Mouse (Mus musculus) right cerebral cortex, postnatal 36 days (tissue): ENCODE measurements around the gene Pard3b.
A peak's percentile ranks its signal among the peaks of the same experiment; 100 is the strongest.

Source experiments
- DNase-seq, 2 experiments: peaks; one replicate each; pipeline ENCODE4 v3.0.0; 2022; ENCODE audit warnings: low spot score in 2 of 2, mixed read lengths in 1 of 2

The Pard3b gene

DNA sequence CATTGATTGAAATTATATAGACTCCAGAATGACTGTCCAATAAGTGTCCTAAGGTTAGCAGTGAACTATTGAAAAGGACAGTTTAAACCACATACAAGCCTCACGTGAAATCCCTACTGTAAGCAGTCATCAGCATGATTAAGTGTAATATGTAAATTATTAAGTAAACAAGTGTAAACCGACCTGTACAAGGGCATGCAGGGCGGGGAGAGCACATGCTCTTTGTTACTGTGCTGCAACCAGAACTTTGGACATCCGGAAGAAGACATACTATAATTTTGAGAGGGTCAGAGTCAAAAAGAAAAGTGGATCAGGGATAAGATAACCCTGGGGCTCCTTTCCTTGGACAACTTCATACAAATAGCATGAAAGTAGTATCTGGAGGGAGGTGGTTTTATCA, 749.4 kb downstream of the Pard3b start:
- DNase-seq: no peak

DNA sequence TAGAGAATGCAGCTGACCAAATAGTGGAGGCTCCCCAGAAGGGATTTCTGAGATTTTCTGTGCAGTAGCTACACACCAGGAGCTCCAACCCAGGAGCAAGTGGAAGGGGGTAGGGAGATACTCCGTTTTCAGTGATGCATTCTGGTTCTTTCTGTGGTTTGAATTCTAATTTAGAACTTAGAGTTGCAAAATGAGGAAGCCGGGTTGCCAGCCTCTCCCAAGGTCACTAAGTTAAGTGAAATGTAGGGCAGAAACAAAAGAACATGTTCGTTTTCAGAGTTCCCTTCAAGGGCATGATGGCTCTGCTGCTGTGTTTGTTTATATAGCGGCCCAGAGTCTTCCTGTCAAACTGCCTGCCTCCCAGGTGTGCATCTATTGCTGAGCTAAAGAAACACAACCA, 754.2 kb downstream of the Pard3b start:
- DNase-seq: no peak

DNA sequence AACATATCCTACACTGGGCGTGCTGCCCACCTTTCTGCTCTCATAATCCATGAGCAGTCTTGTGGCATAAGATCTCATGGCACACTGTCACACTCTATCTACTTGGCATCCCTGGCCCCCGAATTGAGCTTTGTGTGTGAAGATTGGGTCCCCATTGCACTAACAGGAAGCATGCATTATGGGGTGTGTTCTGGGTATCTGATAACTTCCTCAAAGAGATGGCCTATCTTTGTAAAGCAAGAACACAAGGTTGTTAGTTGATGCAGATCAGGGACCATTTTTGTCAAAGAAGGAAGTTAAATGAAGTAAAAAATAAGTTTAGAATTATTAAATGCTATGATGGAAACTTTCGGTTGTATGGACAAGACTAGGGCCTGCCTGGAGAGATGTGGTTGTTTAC, 755.9 kb downstream of the Pard3b start:
- DNase-seq: no peak

DNA sequence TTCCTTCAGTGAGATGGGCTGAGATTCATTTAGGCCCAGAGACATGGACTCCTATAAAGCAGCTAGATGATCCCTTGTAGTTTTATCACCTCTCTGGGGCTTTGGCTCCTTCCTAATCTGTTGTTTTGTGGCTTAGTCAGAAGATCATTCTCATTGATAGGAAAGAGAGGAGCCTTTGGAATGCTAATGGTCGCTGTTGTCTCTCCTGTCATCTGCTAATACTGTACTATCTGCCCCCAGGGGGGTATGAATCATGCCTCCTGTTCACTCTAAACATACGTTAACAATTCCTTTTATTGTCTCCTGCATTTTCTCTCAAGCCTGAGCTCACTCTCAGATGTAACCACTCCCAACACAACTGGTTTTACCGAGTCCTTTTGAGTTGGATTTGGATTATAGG, 759.6 kb downstream of the Pard3b start:
- no peak for DNase-seq

DNA sequence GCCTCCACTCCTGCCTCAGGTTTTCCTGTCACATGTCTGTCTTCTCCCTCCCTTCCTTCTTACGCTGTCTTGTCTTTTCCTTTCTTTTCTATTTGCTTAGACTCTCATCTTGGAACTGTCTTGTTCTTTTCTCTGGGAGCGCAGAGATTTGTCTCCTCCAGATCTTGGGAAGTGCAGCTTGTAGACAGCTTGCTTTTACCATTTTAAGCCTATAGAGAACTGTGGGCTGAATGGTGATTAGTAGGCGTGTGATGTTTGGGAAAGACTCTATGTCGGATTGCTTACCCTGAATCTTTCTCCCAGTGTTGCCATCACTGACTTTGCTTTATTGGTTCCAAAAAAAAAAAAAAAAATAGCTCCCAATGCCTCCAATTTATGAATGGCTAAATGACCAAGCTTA, 760.1 kb downstream of the Pard3b start:
- peak in 1 of 2 experiments; percentile 1 for DNase-seq

DNA sequence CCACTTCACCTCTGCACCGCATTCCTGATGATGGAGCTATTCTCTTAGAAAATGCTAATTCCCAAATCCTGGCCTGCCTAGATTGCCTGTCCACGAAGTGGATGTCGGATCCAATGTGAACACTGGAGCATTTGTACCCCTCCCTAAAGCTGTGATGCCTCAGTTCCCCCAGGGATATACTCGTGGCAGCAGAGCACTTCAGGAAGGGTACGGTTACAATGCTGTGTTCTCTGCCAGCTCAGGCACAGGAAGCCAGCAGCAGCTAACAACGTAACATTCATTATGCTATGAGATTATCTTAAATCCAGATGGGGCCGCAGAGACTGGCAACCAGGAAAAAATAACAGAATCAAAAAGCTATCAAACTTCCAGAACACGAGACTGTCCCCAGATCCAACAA, 766.4 kb downstream of the Pard3b start:
- DNase-seq: no peak

DNA sequence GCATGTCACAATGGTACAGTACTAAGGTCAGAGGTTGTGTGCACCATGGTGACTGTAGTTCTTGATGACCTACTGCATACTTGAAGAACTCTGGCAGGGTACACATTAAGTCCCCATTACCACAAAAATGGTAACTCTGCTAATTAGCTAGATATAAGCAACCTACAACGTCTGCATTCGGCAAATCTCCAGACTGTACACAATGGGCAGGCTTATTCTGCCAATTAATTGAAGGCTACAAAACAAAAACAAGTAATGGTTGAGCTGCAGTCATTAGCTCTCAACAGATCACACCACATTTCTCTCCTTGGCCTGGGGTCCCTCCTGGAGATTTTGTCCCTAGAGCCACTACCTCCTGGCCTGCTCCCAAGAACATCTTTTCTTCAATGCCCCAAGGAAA, 772.7 kb downstream of the Pard3b start:
- no peak for DNase-seq

DNA sequence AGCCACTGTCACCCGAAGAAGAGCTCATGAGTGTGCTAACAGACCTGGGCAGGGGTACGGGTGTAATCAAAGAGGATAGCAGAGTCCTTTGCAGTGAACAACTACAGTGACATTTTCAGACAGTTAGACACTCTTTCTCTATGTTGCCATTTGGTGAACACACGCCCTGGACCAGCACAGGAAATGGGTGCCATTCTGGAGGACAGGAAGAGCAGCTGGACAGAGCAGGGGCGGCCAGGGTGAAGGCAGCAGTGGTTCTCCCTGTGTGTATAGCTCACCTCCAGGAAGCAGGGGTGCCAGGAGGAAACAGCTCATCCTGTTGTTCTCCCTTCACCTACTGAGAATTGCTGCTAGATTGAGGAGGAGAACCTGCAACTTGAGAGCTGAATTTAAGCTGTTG, 773.4 kb downstream of the Pard3b start:
- no peak for DNase-seq

DNA sequence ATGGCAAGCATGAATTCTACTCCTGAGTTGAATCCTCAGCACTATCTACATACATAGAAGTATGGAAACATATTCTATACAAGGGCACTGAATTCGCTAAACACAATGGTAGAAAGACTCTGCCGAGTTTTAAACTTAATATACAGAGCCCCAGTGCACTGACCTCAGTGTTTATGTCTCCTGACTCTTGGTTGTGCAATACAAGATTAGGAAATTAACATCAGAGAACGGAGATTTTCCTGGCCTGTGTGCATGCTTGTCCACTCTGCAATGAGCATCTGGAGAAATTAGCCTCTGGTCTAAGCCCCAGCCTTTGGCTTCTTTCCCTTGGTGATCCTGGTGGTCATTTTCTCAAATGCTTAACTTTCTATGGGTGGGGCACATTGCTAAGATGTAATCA, 774.4 kb downstream of the Pard3b start:
- DNase-seq: no peak

DNA sequence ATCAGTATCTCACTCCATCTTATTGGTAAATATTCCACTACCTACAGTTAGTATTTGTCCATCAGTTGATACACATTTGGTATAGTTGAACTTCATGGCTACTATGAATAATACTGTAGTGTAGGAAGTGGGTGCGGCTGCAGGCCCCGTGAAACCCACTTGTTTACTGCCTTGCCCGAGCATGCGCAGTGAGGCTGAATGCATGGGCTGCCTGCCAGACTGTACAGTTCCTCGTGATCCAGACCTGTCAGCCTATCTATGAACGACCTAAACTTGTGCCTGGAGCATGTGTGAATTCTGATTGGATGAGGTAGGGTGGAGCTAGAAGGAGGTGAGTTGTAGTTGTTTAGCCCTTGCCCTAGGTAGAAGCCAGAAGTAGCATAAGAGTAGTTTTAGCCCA, 775.9 kb downstream of the Pard3b start:
- DNase-seq: no peak

DNA sequence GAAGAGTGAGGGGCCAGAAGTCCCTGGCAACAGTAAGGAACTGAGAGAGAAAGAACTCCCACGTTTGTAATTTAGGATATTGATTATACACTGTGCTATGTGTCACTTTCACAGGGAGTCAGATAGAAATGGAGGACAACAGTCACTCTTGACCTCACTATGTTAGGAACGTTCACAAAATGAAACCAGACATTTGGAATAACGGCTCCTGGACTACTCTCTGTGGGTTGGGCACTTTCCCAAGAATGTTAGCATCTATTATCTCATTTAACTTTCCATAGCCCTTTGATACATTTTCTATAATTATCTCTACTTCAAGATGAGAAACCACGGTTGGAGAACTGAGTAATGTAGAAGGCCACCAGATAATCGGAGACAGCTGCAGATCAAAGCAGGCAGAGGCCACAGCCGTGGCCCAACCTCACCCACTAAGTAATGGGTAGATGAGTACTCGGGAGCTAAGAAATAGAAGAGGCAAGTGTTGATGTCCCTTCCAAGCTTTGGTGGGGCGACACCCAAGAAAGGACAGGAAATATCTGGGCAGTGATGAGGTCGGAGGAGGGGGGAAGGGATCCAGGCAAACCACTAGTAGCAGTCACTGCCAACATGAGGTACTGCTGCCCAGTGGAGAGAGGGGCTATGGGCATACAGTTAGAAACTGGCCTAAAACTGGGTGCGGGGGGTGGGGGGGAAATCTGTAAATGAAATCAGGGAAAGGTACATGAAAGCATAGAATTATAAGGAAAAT, 778.2 kb downstream of the Pard3b start:
- DNase-seq: no peak

DNA sequence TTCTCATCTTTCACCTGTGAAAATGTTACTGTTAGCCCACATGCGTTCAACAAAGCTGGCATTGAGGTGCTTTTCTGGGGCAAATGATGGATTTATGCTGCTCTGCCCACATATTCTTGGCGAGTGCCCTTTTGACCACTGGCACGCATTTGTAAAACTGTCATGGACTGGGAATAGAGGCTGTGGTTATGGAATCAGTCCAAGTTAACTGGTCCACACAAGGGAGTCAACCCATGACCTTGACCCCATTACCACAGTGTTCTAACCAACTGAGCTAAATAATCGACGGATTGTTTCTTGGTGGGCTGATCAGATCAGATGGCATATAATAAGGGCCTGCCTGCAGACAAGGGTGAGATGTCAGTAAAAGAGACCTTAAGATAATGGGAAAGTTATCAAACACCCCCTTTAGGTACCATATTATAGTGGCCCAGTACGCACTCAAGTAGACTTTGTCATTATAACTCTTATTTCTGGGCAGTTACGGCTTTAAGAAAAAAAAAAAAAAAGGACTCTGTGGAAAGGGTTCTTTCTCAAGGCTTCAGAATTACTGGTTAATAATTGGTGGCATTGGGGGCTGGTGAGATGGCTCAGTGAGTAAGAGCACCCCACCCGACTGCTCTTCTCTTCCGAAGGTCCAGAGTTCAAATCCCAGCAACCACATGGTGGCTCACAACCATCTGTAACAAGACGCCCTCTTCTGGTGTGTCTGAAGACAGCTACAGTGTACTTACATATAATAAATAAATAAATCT, 784.4 kb downstream of the Pard3b start:
- no peak for DNase-seq

DNA sequence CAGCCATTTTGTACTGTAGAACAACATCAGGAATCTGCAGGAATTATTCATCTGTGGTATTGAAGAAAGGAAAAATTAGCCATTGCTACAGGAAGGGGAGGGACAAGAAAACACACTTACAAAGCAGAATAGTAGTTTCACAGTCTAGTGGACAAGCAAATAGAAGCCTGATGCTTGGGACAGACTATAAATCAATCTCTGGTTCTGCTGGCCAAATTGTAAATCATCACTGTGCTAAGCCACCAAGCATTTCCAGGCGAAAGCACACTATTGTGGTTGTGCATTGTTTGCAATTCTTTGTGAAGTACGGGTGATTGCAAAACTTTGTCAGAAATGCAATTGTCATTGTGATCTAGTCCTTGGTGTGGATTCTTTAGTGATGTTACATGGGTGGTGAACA, 786.7 kb downstream of the Pard3b start:
- DNase-seq: no peak

DNA sequence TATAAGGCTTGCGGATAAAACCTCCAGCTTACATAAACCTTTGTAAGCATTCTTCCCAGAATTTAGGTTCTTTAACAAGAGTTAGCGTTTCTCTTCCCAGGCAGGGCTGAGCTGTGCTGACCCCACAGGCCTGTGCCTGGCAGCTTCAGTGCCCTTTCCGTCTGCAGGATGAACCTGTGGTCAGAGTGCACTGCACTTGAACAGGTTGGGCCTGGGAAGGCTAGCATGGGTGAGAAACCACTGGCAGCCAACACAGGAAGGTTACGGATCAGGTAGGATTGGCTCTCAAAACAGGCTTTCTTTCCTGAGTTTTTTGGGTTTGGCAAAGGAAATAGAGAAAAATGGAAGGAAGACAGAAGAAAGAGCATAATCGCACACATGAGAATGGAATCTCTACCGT, 790.1 kb downstream of the Pard3b start:
- DNase-seq: no peak

DNA sequence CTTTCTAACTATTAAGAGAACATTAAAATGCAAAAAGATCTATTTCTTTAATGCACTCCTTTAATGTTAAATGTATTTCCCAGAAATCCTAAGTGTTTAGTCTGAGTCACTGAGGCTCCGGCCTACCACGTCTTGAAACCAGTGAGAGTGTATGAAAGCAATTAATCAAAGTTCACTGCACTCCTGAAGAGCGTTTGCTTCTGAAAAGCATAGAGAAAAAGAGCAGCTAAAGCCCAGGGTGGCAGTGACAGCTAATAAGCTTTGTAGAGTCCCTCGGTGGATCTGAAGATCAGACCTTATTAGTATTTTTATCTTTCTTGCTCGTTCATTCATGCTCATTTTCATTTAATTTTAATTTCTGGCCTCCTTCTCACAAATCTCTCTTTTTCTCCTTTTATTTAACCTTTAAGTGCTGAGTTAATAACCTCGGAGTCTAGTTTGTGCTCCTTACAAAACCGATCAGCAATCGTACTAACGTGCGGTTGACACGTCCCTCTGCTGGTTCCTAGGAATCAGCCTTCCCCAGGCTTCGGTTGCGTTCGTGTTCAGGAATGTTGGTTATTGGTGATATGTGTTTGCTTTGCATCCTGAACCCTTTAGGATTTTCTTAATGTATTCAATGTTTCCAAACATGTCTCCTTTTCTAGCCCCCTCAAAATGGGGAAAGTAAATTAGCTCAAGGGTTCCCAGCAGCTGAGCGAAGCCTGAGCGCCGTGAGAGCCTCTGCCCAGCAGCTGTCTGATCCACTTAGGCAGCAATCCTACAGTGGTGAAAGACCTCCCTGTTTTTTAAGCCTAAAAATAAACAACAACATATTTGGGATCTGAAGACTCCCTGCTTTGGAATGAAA, 790.9 kb downstream of the Pard3b start:
- no peak for DNase-seq

DNA sequence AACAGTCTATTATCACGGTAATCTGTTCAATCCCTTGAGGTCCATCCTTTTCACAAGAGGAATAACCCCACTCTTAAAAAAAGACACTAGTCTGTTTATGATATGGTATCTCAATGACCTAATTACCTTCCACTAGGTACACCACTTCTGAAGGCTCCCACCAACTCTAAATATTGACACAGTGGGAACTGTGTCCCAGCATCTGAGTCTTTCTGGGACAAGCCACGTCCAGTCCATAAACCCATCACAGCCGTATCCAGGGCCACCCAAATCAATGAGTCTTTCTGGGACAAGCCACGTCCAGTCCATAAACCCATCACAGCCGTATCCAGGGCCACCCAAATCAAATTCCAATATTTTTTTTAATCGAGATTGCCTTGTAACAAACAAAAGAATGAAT, 792.4 kb downstream of the Pard3b start:
- no peak for DNase-seq

DNA sequence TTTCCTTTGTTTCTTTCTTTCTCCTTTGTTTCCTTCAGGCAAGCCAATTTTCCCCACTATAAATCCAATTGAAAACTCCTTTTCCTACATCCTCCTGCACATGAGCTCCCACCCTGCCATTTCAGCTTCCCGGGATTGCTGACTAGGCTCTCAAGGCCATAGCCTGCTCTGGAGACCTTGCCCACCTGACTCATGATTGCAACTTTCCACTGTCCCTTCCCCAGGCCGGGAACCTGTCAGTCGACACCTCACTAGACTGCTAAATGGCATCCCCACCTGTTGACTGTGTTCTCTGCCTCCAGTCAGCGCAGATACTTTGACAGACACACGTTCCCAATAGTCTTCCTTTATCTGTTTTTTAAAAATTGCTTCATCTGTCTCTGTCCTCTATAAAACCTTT, 795.3 kb downstream of the Pard3b start:
- DNase-seq: no peak

DNA sequence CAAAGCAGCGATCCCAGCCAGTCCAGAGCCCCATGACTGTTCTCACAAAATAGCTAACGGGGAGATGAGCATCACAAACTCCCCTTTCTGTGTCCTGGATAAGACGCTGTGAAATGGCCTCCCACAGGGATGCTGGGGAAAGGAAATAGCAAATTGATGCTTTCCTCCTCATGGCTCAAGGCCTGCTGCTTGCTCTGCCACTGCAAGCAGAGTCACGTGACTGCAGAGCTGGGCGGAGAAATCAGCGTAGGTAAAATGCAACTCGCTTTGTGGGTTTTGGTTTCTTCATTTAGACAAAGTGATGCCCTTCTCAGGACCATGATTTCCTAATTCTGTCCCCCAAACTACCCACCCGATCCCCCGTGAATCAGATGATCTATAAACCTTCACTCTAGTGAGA, 797.2 kb downstream of the Pard3b start:
- no peak for DNase-seq

DNA sequence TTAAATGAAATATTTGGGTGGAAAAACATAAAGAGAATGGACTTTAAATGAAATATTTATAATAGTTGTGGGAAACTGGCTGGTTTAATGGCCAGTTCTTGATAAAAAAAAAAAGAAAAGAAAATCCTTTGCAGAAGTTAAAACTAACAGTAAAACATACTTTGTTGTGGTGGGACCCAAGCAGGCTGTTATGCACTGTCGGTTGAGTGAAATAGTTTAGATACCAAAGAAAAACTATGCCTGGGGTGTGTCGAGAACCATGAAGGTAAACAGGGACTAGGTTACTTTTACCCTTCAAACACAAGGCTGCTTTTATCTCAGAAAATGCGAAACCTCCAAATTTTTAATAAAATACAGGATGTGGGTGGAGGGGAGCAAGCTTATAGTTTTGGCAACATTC, 797.7 kb downstream of the Pard3b start:
- no peak for DNase-seq

DNA sequence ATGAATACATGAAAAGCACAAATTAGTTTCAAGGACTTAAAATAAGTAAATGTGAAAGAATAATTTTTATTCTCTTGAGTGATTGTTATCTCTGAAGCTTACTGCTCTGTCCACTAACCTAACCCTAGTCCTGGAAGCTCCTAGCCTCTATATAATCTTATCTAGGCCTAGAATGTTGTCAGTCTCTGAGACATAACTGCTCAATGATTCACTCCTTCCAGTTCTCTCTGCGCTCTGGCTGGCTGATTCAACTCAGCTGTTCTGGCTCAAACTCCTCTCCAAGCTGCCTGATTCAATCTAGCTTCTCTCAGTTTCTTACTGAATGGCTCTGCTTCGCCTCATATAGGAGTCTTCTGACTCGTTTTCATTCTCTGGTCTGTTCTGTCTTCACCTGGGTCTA, 798.9 kb downstream of the Pard3b start:
- DNase-seq: no peak

DNA sequence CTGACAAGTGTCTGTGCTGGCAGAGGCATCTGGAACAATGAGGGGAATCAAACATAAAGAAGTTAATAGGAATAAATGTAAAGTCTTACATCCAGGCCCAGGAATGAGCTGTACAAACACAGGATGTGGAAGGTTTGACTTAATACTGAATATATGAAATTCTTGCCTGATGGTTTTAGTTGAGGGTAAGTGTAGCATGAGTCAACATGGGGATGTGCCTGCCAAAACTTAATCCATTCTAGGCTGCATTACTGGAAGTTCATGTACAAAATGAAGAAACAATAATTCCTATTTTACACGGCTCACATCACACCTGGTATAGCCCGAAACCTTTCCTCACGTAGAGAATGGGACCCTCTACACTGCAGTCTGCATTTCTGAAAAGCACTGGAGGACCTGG, 805.8 kb downstream of the Pard3b start:
- DNase-seq: no peak

DNA sequence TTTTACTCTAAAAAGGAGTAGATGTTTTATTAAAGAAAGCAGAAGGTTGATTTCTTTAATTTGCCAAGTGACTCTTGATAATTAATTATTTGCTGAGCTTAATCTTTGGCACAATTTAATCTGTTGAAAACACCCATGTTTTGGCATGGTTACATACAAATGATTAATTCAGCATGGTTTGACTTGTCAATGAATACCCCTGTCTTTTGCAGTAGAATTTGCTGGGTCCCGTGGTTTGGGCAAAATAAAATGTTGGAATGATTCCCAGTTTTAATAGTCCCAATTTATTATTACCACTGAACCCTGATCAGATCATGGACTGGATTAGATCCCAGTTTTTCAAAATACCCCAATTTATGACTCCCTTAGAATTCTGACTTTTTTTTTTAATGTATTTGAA, 808.2 kb downstream of the Pard3b start:
- no peak for DNase-seq
